Mouse (Mus musculus) bone marrow macrophage, adult 2 months (primary cell): ENCODE data around the gene Prkcb.

Experiments
- CTCF ChIP-seq: IDR thresholded peaks from 2 replicates; pipeline ENCODE4 v1.5.1; 2012; ENCODE audit warnings: low read depth, mild to moderate bottlenecking, low read length, moderate library complexity
- POLR2A ChIP-seq: IDR thresholded peaks from 2 replicates; pipeline ENCODE4 v1.6.1; 2012; ENCODE audit warnings: mild to moderate bottlenecking, low read depth, low read length, borderline replicate concordance

DNA sequence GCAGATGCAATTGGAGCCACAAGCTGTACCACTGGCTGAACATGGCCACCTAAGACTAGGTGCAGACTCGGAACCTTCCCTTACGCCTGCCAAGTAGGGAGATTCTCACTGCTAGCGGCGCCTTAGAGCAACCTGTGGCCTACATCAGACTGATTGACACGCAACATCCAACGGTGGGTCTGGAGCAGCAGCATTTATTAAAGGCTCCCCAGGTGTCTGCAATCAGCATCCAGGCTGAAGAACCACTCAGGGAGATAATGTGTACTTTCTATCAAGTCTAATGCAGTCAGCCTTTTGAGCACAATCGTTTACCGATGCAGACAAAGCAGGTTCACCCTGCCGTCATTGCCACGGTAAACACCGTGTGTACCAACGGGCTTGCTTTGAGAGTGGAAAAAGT lies 81.9 kb downstream of the Prkcb start:
- TF ChIP-seq CTCF (no peak), POLR2A (no peak)
